Mouse (Mus musculus): ENCODE results near the gene Chia1. TPM values are rescaled to one million over a fixed set of nuclear protein-coding genes. Genes with fewer than 3 reads are reported as not detected.
"Not testable (repeated sequence)": the region's sequence is repeated elsewhere in the genome, so short reads cannot be mapped to it uniquely, and the experiment has no call there.

The Chia1 gene
- polyA plus RNA-seq, 1 experiment from 2014 or later = 0.08 TPM

GRCm38 (mm10) chr3:106167464-106167863, 54.4 kb downstream of the Chia1 start, which contains the start of gene Chil3:
TSS of gene Chil3 (minus strand) at chr3:106167564.
- Histone ChIP-seq H3K27ac (ENCODE audit: low read length) (no peak within 1 kb of the TSS), H3K4me3 (replicated peaks; ENCODE audit: low read length) (no peak within 1 kb of the TSS), H3K9me3 (replicated peaks; ENCODE audit: control insufficient read depth, low read length) (no peaks in the 10 kb centered on the region), H3K4me2 (ENCODE audit: low read depth, low read length) (no peak within 1 kb of the TSS), H3K27me3 (ENCODE audit: control insufficient read depth, insufficient read depth, low read length) (no peaks in the 10 kb centered on the region), H3K36me3 (ENCODE audit: control insufficient read depth, insufficient read depth, low read length) (no peaks in the 10 kb centered on the region), H3K4me1 (ENCODE audit: control insufficient read depth, insufficient read depth, low read length) (no peaks in the 10 kb centered on the region), H3K9ac (ENCODE audit: low read length) (no peak within 1 kb of the TSS)
- no peak for ATAC-seq (ENCODE audit: insufficient read depth, low FRiP score)
- WGBS = 74% methylated on average over 3 of the region's 3 CpGs

GRCm38 (mm10) chr3:106170522-106171053, 57.6 kb downstream of the Chia1 start:
- H3K9ac ChIP-seq (ENCODE audit: low read length) = no peak overlapping the region
- H3K4me2 ChIP-seq (ENCODE audit: low read depth, low read length) = no peak overlapping the region
- H3K4me1 ChIP-seq (ENCODE audit: control insufficient read depth, insufficient read depth, low read length) = no peaks in the 10 kb centered on the region
- no peak overlapping the region for H3K4me3 ChIP-seq (replicated peaks; ENCODE audit: low read length)
- 53% methylated on average over 1 of the region's 1 CpGs for WGBS
- no peaks in the 10 kb centered on the region for H3K36me3 ChIP-seq (ENCODE audit: control insufficient read depth, insufficient read depth, low read length)
- no peaks in the 10 kb centered on the region for H3K9me3 ChIP-seq (replicated peaks; ENCODE audit: control insufficient read depth, low read length)
- H3K27ac ChIP-seq (ENCODE audit: low read length) = no peak overlapping the region
- no peaks in the 10 kb centered on the region for H3K27me3 ChIP-seq (ENCODE audit: control insufficient read depth, insufficient read depth, low read length)
- no peak for ATAC-seq (ENCODE audit: insufficient read depth, low FRiP score)

- Histone ChIP-seq H3K27me3 (ENCODE audit: control insufficient read depth, insufficient read depth, low read length) (no peaks in the 10 kb centered on the region), H3K9me3 (replicated peaks; ENCODE audit: control insufficient read depth, low read length) (no peaks in the 10 kb centered on the region), H3K4me2 (ENCODE audit: low read depth, low read length) (no peak overlapping the region), H3K4me1 (ENCODE audit: control insufficient read depth, insufficient read depth, low read length) (no peaks in the 10 kb centered on the region), H3K36me3 (ENCODE audit: control insufficient read depth, insufficient read depth, low read length) (no peaks in the 10 kb centered on the region), H3K9ac (ENCODE audit: low read length) (no peak overlapping the region), H3K27ac (ENCODE audit: low read length) (no peak overlapping the region), H3K4me3 (replicated peaks; ENCODE audit: low read length) (no peak overlapping the region)
- ATAC-seq (ENCODE audit: insufficient read depth, low FRiP score) = no peak
- WGBS = 78% methylated on average over 1 of the region's 1 CpGs
These were observed 58.2 kb downstream of the Chia1 start for GRCm38 (mm10) chr3:106171135-106171731.

- H3K9me3 ChIP-seq (replicated peaks; ENCODE audit: control insufficient read depth, low read length); H3K4me3 ChIP-seq (replicated peaks; ENCODE audit: low read length); H3K36me3 ChIP-seq (ENCODE audit: control insufficient read depth, insufficient read depth, low read length); H3K4me1 ChIP-seq (ENCODE audit: control insufficient read depth, insufficient read depth, low read length); H3K27ac ChIP-seq (ENCODE audit: low read length); H3K9ac ChIP-seq (ENCODE audit: low read length); H3K27me3 ChIP-seq (ENCODE audit: control insufficient read depth, insufficient read depth, low read length); ATAC-seq (ENCODE audit: insufficient read depth, low FRiP score); H3K4me2 ChIP-seq (ENCODE audit: low read depth, low read length): not testable (repeated sequence)
- WGBS = 70% methylated on average over 2 of the region's 2 CpGs
These were observed 59.5 kb downstream of the Chia1 start for GRCm38 (mm10) chr3:106172506-106172905.

DNA sequence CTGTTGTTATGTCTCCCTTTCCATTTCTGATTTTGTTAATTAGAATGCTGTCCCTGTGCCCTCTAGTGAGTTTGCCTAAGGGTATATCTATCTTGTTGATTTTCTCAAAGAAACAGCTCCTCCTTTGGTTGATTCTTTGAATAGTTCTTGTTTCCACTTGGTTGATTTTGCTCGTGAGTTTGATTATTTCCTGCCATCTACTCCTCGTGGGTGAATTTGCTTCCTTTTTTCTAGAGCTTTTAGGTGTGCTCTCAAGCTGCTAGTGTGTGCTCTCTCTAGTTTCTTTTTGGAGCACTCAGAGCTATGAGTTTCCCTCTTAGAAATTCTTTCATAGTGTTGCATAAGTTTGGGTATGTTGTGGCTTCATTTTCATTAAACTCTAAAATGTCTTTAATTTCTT, 61.9 kb downstream of the Chia1 start:
- ATAC-seq (ENCODE audit: insufficient read depth, low FRiP score); H3K9me3 ChIP-seq (replicated peaks; ENCODE audit: control insufficient read depth, low read length): not testable (repeated sequence)

DNA sequence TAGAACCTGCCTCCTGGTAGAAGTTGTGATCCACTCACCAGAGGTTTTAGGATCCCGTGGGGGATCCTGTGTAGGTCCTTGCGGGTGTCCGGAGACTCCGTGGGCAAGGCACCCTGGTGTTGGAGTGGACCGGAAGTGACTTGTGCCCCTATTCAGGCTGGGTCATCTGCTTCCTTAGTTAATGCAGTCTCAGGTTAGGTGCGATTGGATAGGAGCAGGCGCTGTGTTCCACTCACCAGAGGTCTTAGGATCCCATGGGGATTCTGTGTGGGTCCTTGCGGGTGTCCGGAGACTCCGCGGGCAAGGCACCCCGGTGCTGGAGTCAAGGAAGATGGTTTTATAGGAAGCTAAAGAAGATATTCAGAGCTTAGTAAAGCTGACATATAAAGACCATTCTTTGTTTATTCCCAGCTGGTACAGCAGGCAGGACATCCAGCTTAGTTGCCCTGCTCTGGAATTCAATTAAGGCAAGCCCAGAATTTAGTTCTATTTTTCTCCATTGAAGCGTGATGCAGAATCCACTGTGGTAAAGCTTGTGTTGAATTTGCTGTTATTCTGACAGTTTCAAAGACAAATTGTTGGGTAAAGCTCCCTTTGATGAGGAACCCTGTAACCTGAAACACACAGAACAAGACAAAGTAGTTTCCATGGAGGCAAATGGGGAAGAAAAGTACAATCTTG, 64.6 kb downstream of the Chia1 start:
- Histone ChIP-seq H3K9ac (ENCODE audit: low read length) (no peak overlapping the region), H3K27me3 (ENCODE audit: control insufficient read depth, insufficient read depth, low read length) (no peaks in the 10 kb centered on the region), H3K27ac (ENCODE audit: low read length) (no peak overlapping the region), H3K4me1 (ENCODE audit: control insufficient read depth, insufficient read depth, low read length) (no peaks in the 10 kb centered on the region), H3K36me3 (ENCODE audit: control insufficient read depth, insufficient read depth, low read length) (no peaks in the 10 kb centered on the region), H3K9me3 (replicated peaks; ENCODE audit: control insufficient read depth, low read length) (no peaks in the 10 kb centered on the region), H3K4me2 (ENCODE audit: low read depth, low read length) (no peak overlapping the region), H3K4me3 (replicated peaks; ENCODE audit: low read length) (no peak overlapping the region)
- no peak for ATAC-seq (ENCODE audit: insufficient read depth, low FRiP score)
- 86% methylated on average over 13 of the region's 13 CpGs for WGBS

More for the DNA sequence above, 61.9 kb downstream of the Chia1 start:
- H3K27ac ChIP-seq (ENCODE audit: low read length); H3K9ac ChIP-seq (ENCODE audit: low read length); H3K4me1 ChIP-seq (ENCODE audit: control insufficient read depth, insufficient read depth, low read length); H3K27me3 ChIP-seq (ENCODE audit: control insufficient read depth, insufficient read depth, low read length); H3K4me2 ChIP-seq (ENCODE audit: low read depth, low read length); H3K36me3 ChIP-seq (ENCODE audit: control insufficient read depth, insufficient read depth, low read length); H3K4me3 ChIP-seq (replicated peaks; ENCODE audit: low read length): not testable (repeated sequence)
- 66% methylated on average over 2 of the region's 2 CpGs for WGBS

Other genes with a start within 250 kb of the Chia1 start
- gene Adora3, start 242.4 kb upstream of the Chia1 start, polyA plus RNA-seq (2015; fragmentation: Nextera tagmentation; extraction: Ambion mirVana) = 1.0 and 1.2 TPM in 2 replicates
- gene Tmigd3, start 242.3 kb upstream of the Chia1 start, polyA plus RNA-seq (2015; fragmentation: Nextera tagmentation; extraction: Ambion mirVana) = 0.44 TPM in 1 of 2 replicates, not detected in the other
- gene I830077J02Rik, start 180.6 kb upstream of the Chia1 start, polyA plus RNA-seq (2015; fragmentation: Nextera tagmentation; extraction: Ambion mirVana) = 1.6 and 2.6 TPM in 2 replicates
- gene Wdr77, start 153.9 kb upstream of the Chia1 start, polyA plus RNA-seq (2015; fragmentation: Nextera tagmentation; extraction: Ambion mirVana) = 110 and 120 TPM in 2 replicates
- 473 and 524 TPM in 2 replicates for gene Atp5f1, start 153.1 kb upstream of the Chia1 start, polyA plus RNA-seq (2015; fragmentation: Nextera tagmentation; extraction: Ambion mirVana)
- gene Ovgp1, start 139.5 kb upstream of the Chia1 start, polyA plus RNA-seq (2015; fragmentation: Nextera tagmentation; extraction: Ambion mirVana) = 0.90 and 1.6 TPM in 2 replicates
- gene Pifo, start 98.6 kb upstream of the Chia1 start, polyA plus RNA-seq (2015; fragmentation: Nextera tagmentation; extraction: Ambion mirVana) = 0.35 TPM in 1 of 2 replicates, not detected in the other
- not detected in 2 replicates for gene Chil5, start 80.4 kb upstream of the Chia1 start, polyA plus RNA-seq (2015; fragmentation: Nextera tagmentation; extraction: Ambion mirVana)
- gene Chil3, start 54.3 kb downstream of the Chia1 start, polyA plus RNA-seq (2015; fragmentation: Nextera tagmentation; extraction: Ambion mirVana) = 1.7 and 1.9 TPM in 2 replicates
- gene Chil4, start 106.3 kb downstream of the Chia1 start, polyA plus RNA-seq (2015; fragmentation: Nextera tagmentation; extraction: Ambion mirVana) = 0.25 TPM in 1 of 2 replicates, not detected in the other

Data from stomach, embryonic 16.5 days (tissue).